In the genomic region with DNA sequence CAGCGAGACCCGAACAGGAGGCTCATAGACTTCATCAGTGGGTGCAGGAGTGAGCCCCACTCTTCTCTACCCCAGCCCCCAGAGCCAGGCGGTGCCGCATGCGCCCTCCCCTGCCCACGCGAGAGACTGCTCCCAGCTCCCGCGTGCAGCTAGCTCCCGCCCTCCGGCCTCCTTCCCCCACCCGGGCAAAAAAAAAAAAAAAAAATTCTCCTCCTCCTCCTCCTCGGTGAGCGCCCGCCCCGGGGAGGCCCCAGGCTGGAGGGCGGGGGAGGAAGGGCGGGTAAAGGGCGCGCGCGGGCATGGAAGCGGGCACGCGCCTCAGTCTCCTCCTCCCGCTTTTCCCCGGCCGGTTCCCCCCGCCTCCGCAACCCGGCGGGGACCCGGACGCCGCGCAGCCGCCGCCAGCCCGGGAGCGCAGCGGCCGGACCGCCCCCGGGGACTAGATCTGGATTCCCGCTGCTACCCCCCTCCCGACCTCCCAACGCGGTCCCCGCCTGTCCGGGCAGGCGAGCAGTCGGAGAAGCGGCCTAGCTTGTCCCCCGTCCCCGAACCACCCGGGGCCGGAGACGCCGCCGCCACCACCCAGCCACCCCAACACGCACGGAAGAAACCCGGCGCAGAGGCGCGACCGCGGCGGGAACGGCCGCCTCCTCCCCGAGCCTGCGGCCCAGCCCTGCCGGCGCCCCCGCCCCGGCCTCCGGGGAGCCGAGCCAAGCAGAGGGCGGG, we compare ENCODE assay signal across 8 mouse cellular contexts. TPM values are rescaled to one million over a fixed set of nuclear protein-coding genes. Genes with fewer than 3 reads are reported as not detected.
DNase-seq lines count a peak whose midpoint lies in the region; ATAC-seq lines count a peak whose summit lies in the region.

No protein-coding gene starts in this region.

- H3K27me3 ChIP-seq in hindbrain, embryonic 15.5 days = no peaks in the 10 kb centered on the region

- peak overlapping the region; percentile 72 for H3K4me3 ChIP-seq in hindbrain, embryonic 15.5 days

- peaks cover 25% of the 10 kb centered on the region for H3K4me1 ChIP-seq in hindbrain, embryonic 15.5 days (replicated peaks)

- H3K4me2 ChIP-seq in hindbrain, embryonic 15.5 days = peak overlapping the region; percentile 96

- peaks cover 29% of the 10 kb centered on the region for H3K36me3 ChIP-seq in hindbrain, embryonic 15.5 days

- no peaks in the 10 kb centered on the region for H3K9me3 ChIP-seq in hindbrain, embryonic 15.5 days

- WGBS in hindbrain, embryonic 15.5 days = under 1% methylated on average over 60 of the region's 80 CpGs

- H3K9ac ChIP-seq in hindbrain, embryonic 15.5 days = peak overlapping the region; percentile 92

- peak; percentile 40 for ATAC-seq in hindbrain, embryonic 15.5 days (ENCODE audit: low FRiP score, low read depth)
- peak; percentile 61 for ATAC-seq in megakaryocyte, adult 5-6 weeks (ENCODE audit: poor library complexity, severe bottlenecking)

- peak overlapping the region; percentile 99 for H3K27ac ChIP-seq in hindbrain, embryonic 15.5 days (replicated peaks)

- peak; percentile 83 for DNase-seq in T-cell, adult 2 months (ENCODE audit: low spot score)
- DNase-seq in cerebellum, postnatal 36 days = peak; percentile 78 to 86
- DNase-seq in gastrocnemius, adult 18-20 months (ENCODE audit: low spot score) = peak; percentile 90
- peak; percentile 57 to 86 for DNase-seq in left cerebral cortex, adult 8-10 months (ENCODE audit: low spot score in 2 of 2)
- peak; percentile 89 for DNase-seq in right cerebral cortex, adult 18-20 months
- peak; percentile 81 to 88 for DNase-seq in urinary bladder, adult 18-20 months (ENCODE audit: low spot score in 2 of 2)

RNA-seq across cellular contexts. Expression of gene Ubtf, which starts 2.8 kb away (rescaled TPM):
- 10 to 100 TPM; 35.4 to 42.6 TPM for total RNA-seq in gastrocnemius, adult 18-20 months (2021)
- 77.7 and 85.0 TPM in 2 replicates for polyA plus RNA-seq in hindbrain, embryonic 15.5 days (2015; fragmentation: Nextera tagmentation; extraction: Ambion mirVana)
- 100 to 1,000 TPM; 102 to 118 (median 113) TPM for total RNA-seq in left cerebral cortex, adult 8-10 months (2022)
- total RNA-seq in megakaryocyte, adult 5-6 weeks (2015) = 19.6 and 22.4 TPM in 2 replicates
- total RNA-seq in megakaryocyte, adult 5-6 weeks (2017) = 82.8 and 90.2 TPM in 2 replicates

RNA-seq across cellular contexts. Expression of gene Atxn7l3, which starts 20.3 kb away (rescaled TPM):
- 10 to 100 TPM in 1 of 2 experiments, 1 to 10 TPM in 1; 9.3 to 13.0 TPM for total RNA-seq in gastrocnemius, adult 18-20 months (2021)
- polyA plus RNA-seq in hindbrain, embryonic 15.5 days (2015; fragmentation: Nextera tagmentation; extraction: Ambion mirVana) = 30.2 and 31.4 TPM in 2 replicates
- 100 to 1,000 TPM; 202 to 218 (median 208) TPM for total RNA-seq in left cerebral cortex, adult 8-10 months (2022)
- 24.9 and 26.9 TPM in 2 replicates for total RNA-seq in megakaryocyte, adult 5-6 weeks (2015)
- 25.5 and 25.7 TPM in 2 replicates for total RNA-seq in megakaryocyte, adult 5-6 weeks (2017)

RNA-seq across cellular contexts. Expression of gene Tmub2, which starts 32.0 kb away (rescaled TPM):
- 10 to 100 TPM; 14.6 to 15.8 TPM for total RNA-seq in gastrocnemius, adult 18-20 months (2021)
- polyA plus RNA-seq in hindbrain, embryonic 15.5 days (2015; fragmentation: Nextera tagmentation; extraction: Ambion mirVana) = 80.4 and 83.3 TPM in 2 replicates
- total RNA-seq in left cerebral cortex, adult 8-10 months (2022) = 10 to 100 TPM; 62.1 to 70.6 (median 65.6) TPM
- 20.8 and 22.0 TPM in 2 replicates for total RNA-seq in megakaryocyte, adult 5-6 weeks (2015)
- 27.0 and 27.5 TPM in 2 replicates for total RNA-seq in megakaryocyte, adult 5-6 weeks (2017)

RNA-seq across cellular contexts. Expression of gene Asb16, which starts 48.2 kb away (rescaled TPM):
- total RNA-seq in gastrocnemius, adult 18-20 months (2021) = 10 to 100 TPM; 86.0 to 97.5 TPM
- 0.10 and 0.13 TPM in 2 replicates for polyA plus RNA-seq in hindbrain, embryonic 15.5 days (2015; fragmentation: Nextera tagmentation; extraction: Ambion mirVana)
- total RNA-seq in left cerebral cortex, adult 8-10 months (2022) = 1 to 10 TPM; 2.8 to 3.7 (median 3.3) TPM
- total RNA-seq in megakaryocyte, adult 5-6 weeks (2015) = 0.04 TPM in 1 of 2 replicates, not detected in the other
- total RNA-seq in megakaryocyte, adult 5-6 weeks (2017) = not detected in 2 replicates

RNA-seq across cellular contexts. Expression of gene Slc4a1, which starts 49.3 kb away (rescaled TPM):
- under 1 TPM in 1 of 2 experiments, not detected in 1; 0.07 TPM for total RNA-seq in gastrocnemius, adult 18-20 months (2021)
- polyA plus RNA-seq in hindbrain, embryonic 15.5 days (2015; fragmentation: Nextera tagmentation; extraction: Ambion mirVana) = 2.4 and 3.4 TPM in 2 replicates
- total RNA-seq in left cerebral cortex, adult 8-10 months (2022) = under 1 TPM in 3 of 4 experiments, not detected in 1; 0.08 to 0.41 (median 0.24) TPM
- total RNA-seq in megakaryocyte, adult 5-6 weeks (2015) = 3.3 and 8.2 TPM in 2 replicates
- total RNA-seq in megakaryocyte, adult 5-6 weeks (2017) = 3.3 and 7.2 TPM in 2 replicates

Comparison
In these comparisons a context has a peak if more than half of its experiments do, and no peak if none do; other contexts are left out.
1. Peak in every context shown above with its lines: DNase-seq, ATAC-seq, H3K4me3 ChIP-seq and H3K27ac ChIP-seq.
2. RNA of gene Atxn7l3, which starts 20.3 kb away (total RNA-seq): 202 to 218 TPM in left cerebral cortex, adult 8-10 months; 24.9 to 26.9 TPM in megakaryocyte, adult 5-6 weeks and 9.3 to 13.0 TPM in gastrocnemius, adult 18-20 months; every median in the first group is over 4 times any median in the second.